Mouse (Mus musculus): Measurements from ENCODE around the gene Ssty1. TPM values are rescaled to one million over a fixed set of nuclear protein-coding genes. Genes with fewer than 3 reads are reported as not detected.

The Ssty1 gene
- total RNA-seq (2023) = not detected

DNA sequence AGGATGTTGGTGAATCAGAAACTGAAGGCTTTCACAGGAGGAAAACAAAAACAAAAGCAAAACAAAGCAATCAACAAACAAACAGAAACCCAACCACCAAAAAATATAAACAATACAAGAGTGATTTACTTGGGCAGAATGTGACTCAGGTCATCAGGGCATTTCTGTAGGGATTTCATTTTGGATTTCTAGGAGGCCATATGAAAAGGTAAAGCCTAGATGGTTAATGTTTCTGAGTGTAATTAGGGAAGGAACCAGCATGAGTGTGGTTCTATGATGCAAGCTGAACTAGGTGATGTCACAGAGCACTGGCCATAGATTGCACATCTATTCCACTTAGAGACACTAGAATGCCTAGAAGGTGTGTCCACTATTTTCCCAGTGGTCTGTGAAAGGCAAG is at the start of gene Ssty1:
Gene Ssty1, plus strand, starts transcription at position 301 of the 400 bp plus-strand sequence.

GRCm38 (mm10) chrY:18061712-18062111 is 27.2 kb upstream of the Ssty1 start, which contains the start of gene Gm21764:
Gene Gm21764 (minus strand): TSS chrY:18061812.

Other genes with a start within 250 kb of the Ssty1 start
- not detected for gene Gm21904, start 242.8 kb upstream of the Ssty1 start, total RNA-seq (2023)
- not detected for gene Gm20772, start 214.4 kb upstream of the Ssty1 start, total RNA-seq (2023)
- not detected for gene Gm20831, start 214.4 kb upstream of the Ssty1 start, total RNA-seq (2023)
- not detected for gene Srsy, start 151.8 kb upstream of the Ssty1 start, total RNA-seq (2023)
- not detected for gene Gm21764, start 27.3 kb upstream of the Ssty1 start, total RNA-seq (2023)

All from neutrophil, adult 59 days (primary cell).